Mouse (Mus musculus): ENCODE measurements around the gene Nek7. TPM values are rescaled to one million over a fixed set of nuclear protein-coding genes. Genes with fewer than 3 reads are reported as not detected.

Nek7 gene
- polyA plus RNA-seq, 1 experiment from 2014 or later = 13.6 TPM

- peak overlapping the region; percentile 26 for H3K4me2 ChIP-seq (ENCODE audit: low read length)
- no peaks in the 10 kb centered on the region for H3K4me1 ChIP-seq (ENCODE audit: control insufficient read depth, insufficient read depth, low read length)
- 56% methylated on average over 15 of the region's 15 CpGs for whole genome bisulfite sequencing
- peak overlapping the region; percentile 44 for H3K27ac ChIP-seq (ENCODE audit: low read depth, low read length)
- H3K27me3 ChIP-seq (replicated peaks; ENCODE audit: control insufficient read depth, insufficient read depth, low read length) = no peaks in the 10 kb centered on the region
- peak; percentile 51 for DNase-seq (ENCODE audit: low spot score)
- peak overlapping the region; percentile 21; the same call in 1 of the 2 replicates for H3K9ac ChIP-seq (ENCODE audit: low read length)
- H3K36me3 ChIP-seq (ENCODE audit: control insufficient read depth, insufficient read depth, low read length) = no peaks in the 10 kb centered on the region
- no peaks in the 10 kb centered on the region for H3K9me3 ChIP-seq (replicated peaks; ENCODE audit: control insufficient read depth, low read length)
- ATAC-seq = peak; percentile 79
- no peak overlapping the region for H3K4me3 ChIP-seq (ENCODE audit: low read depth, low read length)
Observed at GRCm38 (mm10) chr1:138448635-138449475, 171.1 kb downstream of the Nek7 start.

- H3K27me3 ChIP-seq (replicated peaks; ENCODE audit: control insufficient read depth, insufficient read depth, low read length) = no peaks in the 10 kb centered on the region
- no peaks in the 10 kb centered on the region for H3K36me3 ChIP-seq (ENCODE audit: control insufficient read depth, insufficient read depth, low read length)
- 84% methylated on average over 1 of the region's 1 CpGs for WGBS
- H3K4me1 ChIP-seq (ENCODE audit: control insufficient read depth, insufficient read depth, low read length) = no peaks in the 10 kb centered on the region
- no peak overlapping the region for H3K4me2 ChIP-seq (ENCODE audit: low read length)
- ATAC-seq = no peak
- no peaks in the 10 kb centered on the region for H3K9me3 ChIP-seq (replicated peaks; ENCODE audit: control insufficient read depth, low read length)
- peak; percentile 19 for DNase-seq (ENCODE audit: low spot score)
- H3K27ac ChIP-seq (ENCODE audit: low read depth, low read length) = no peak overlapping the region
- H3K9ac ChIP-seq (ENCODE audit: low read length) = no peak overlapping the region
- no peak overlapping the region for H3K4me3 ChIP-seq (ENCODE audit: low read depth, low read length)
Observed at GRCm38 (mm10) chr1:138446846-138447245, 173.1 kb downstream of the Nek7 start.

Other genes with a start within 250 kb of the Nek7 start
- 15.2 and 20.3 TPM in 2 replicates for gene Lhx9, start 228.4 kb upstream of the Nek7 start, polyA plus RNA-seq (2014; fragmentation: Nextera tagmentation; extraction: Ambion mirVana)
- gene 2310009B15Rik, start 236.7 kb upstream of the Nek7 start, polyA plus RNA-seq (2014; fragmentation: Nextera tagmentation; extraction: Ambion mirVana) = 37.7 and 49.8 TPM in 2 replicates

All from forebrain, embryonic 14.5 days (tissue).